Mouse (Mus musculus): ENCODE results near the gene Coq8b. TPM values are rescaled to one million over a fixed set of nuclear protein-coding genes. Genes with fewer than 3 reads are reported as not detected.
A peak's percentile ranks its signal among the peaks of the same experiment; 100 is the strongest.

Coq8b gene
- total RNA-seq, 1 experiment, result 12.8 TPM

DNA sequence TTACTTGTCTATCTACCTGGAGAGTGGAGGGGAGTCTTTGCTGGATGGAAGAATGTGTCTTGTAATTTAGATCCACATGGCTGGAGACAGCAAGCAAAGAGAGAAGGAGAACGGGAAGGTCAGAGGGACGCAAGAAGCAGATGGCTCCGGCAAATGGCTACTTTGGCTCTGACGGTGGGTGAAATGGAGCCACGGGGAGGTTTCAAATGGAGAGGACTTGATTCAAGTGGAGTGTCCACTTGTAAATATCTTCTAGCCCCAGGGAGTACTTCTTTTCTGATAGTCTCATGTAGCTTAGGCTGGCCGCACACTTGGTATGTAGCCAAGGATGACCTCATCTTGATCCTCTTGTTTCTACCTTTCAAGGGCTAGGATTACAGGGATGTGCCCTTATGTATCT lies 66.0 kb downstream of the Coq8b start:
- no peak overlapping the region for H3K9ac ChIP-seq (ENCODE audit: insufficient read depth, low read depth, low read length, poor library complexity, severe bottlenecking)
- no peak overlapping the region for H3K4me3 ChIP-seq (ENCODE audit: insufficient read depth in 1 of 2, low read depth in 1 of 2, low read length in 2 of 2, poor library complexity in 1 of 2, severe bottlenecking in 1 of 2)
- no peak for DNase-seq (ENCODE audit: low read depth, low spot score)
- H3K4me1 ChIP-seq (ENCODE audit: control insufficient read depth in 2 of 2, insufficient read depth in 2 of 2, low read length in 2 of 2, poor library complexity in 1 of 2), result peaks cover 5 to 7% of the 10 kb centered on the region in 2 experiments; a peak in 2 of 4 replicates
- H3K9me3 ChIP-seq (ENCODE audit: control insufficient read depth, insufficient read depth, low read depth, low read length), result no peaks in the 10 kb centered on the region
- no peaks in the 10 kb centered on the region for H3K36me3 ChIP-seq (ENCODE audit: control insufficient read depth, insufficient read depth, low read length, poor library complexity, severe bottlenecking)
- in situ Hi-C loops (cut with MboI; ENCODE audit: low sequenced_read_pairs in 2 of 2, unreplicated experiment in 2 of 2), result loop anchor here in 1 of 2 experiments (25.0 kb wide), 1 partner anchor 388 kb away; the partner anchor contains the start of gene Zfp607b
- H3K27ac ChIP-seq (ENCODE audit: insufficient read depth, low read depth, low read length, poor library complexity, severe bottlenecking), result no peak overlapping the region
- TF ChIP-seq ZC3H11A (IDR thresholded peaks at IDR 0.05; ENCODE audit: borderline replicate concordance, low read depth, low read length), result no peak
- no peak for TF ChIP-seq ZNF384 (IDR thresholded peaks at IDR 0.05; ENCODE audit: low read depth, low read length)
- TF ChIP-seq CHD2 (IDR thresholded peaks at IDR 0.05; ENCODE audit: low read depth, low read length), result no peak
- no peak for TF ChIP-seq HCFC1 (IDR thresholded peaks at IDR 0.05; ENCODE audit: borderline replicate concordance, insufficient read depth, low read length)
- TF ChIP-seq MAFK (IDR thresholded peaks at IDR 0.05; ENCODE audit: insufficient read depth, low read depth, low read length), result no peak

DNA sequence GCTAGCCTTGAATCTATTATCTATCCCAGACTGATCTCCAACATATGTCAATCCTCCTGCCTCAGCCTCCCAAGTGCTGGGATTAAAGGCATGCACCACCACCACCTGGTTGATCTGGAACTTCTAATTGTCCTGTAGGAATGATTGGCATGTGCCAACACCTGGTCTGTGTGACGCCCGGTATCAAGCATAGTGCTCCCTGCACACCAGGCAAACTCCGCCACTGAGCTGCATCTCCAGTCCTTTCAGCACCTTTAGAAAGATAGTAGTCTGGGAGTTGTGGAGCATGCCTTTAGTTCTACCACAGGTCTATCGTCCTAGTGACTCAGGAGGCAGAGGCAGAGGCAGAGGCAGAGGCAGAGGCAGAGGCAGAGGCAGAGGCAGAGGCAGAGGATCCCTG lies 67.5 kb downstream of the Coq8b start:
- H3K27ac ChIP-seq (ENCODE audit: insufficient read depth, low read depth, low read length, poor library complexity, severe bottlenecking), result no peak overlapping the region
- in situ Hi-C loops (cut with MboI; ENCODE audit: low sequenced_read_pairs in 2 of 2, unreplicated experiment in 2 of 2), result no loop called here
- H3K9me3 ChIP-seq (ENCODE audit: control insufficient read depth, insufficient read depth, low read depth, low read length), result no peaks in the 10 kb centered on the region
- peaks cover 4% of the 10 kb centered on the region; the same call in 1 of the 2 replicates for H3K36me3 ChIP-seq (ENCODE audit: control insufficient read depth, insufficient read depth, low read length, poor library complexity, severe bottlenecking)
- DNase-seq (ENCODE audit: low read depth, low spot score), result no peak
- H3K4me3 ChIP-seq (ENCODE audit: insufficient read depth in 1 of 2, low read depth in 1 of 2, low read length in 2 of 2, poor library complexity in 1 of 2, severe bottlenecking in 1 of 2), result no peak overlapping the region
- peaks cover 7 to 11% of the 10 kb centered on the region in 2 experiments; a peak in 3 of 4 replicates for H3K4me1 ChIP-seq (ENCODE audit: control insufficient read depth in 2 of 2, insufficient read depth in 2 of 2, low read length in 2 of 2, poor library complexity in 1 of 2)
- H3K9ac ChIP-seq (ENCODE audit: insufficient read depth, low read depth, low read length, poor library complexity, severe bottlenecking), result no peak overlapping the region
- no peak for TF ChIP-seq ZC3H11A (IDR thresholded peaks at IDR 0.05; ENCODE audit: borderline replicate concordance, low read depth, low read length)
- no peak for TF ChIP-seq CHD2 (IDR thresholded peaks at IDR 0.05; ENCODE audit: low read depth, low read length)
- TF ChIP-seq MAFK (IDR thresholded peaks at IDR 0.05; ENCODE audit: insufficient read depth, low read depth, low read length), result no peak
- TF ChIP-seq HCFC1 (IDR thresholded peaks at IDR 0.05; ENCODE audit: borderline replicate concordance, insufficient read depth, low read length), result no peak
- no peak for TF ChIP-seq ZNF384 (IDR thresholded peaks at IDR 0.05; ENCODE audit: low read depth, low read length)

DNA sequence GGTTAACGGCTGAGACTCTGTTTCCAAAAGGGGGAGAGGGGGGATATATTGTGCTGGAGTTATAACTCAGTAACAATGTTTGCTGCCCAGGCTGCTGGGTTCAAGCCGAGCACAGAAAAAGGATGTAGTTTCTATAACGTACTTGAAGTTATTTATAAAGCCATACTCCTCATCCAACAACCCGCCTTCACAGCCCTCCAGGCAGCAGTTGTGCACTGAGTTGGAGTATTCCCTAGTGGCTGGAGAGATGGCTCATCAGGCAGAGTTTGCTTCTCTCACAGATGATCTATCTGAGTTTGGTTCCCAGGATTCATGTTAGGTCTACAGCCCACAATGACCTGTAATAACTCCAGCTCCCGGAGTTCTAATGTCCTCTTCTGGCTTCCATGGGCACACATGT lies 68.0 kb downstream of the Coq8b start:
- no peak overlapping the region for H3K4me3 ChIP-seq (ENCODE audit: insufficient read depth in 1 of 2, low read depth in 1 of 2, low read length in 2 of 2, poor library complexity in 1 of 2, severe bottlenecking in 1 of 2)
- TF ChIP-seq HCFC1 (IDR thresholded peaks at IDR 0.05; ENCODE audit: borderline replicate concordance, insufficient read depth, low read length) (no peak), CHD2 (IDR thresholded peaks at IDR 0.05; ENCODE audit: low read depth, low read length) (no peak), MAFK (IDR thresholded peaks at IDR 0.05; ENCODE audit: insufficient read depth, low read depth, low read length) (no peak), ZC3H11A (IDR thresholded peaks at IDR 0.05; ENCODE audit: borderline replicate concordance, low read depth, low read length) (no peak), ZNF384 (IDR thresholded peaks at IDR 0.05; ENCODE audit: low read depth, low read length) (no peak)
- peaks cover 7 to 11% of the 10 kb centered on the region in 2 experiments; a peak in 3 of 4 replicates for H3K4me1 ChIP-seq (ENCODE audit: control insufficient read depth in 2 of 2, insufficient read depth in 2 of 2, low read length in 2 of 2, poor library complexity in 1 of 2)
- no peak overlapping the region for H3K27ac ChIP-seq (ENCODE audit: insufficient read depth, low read depth, low read length, poor library complexity, severe bottlenecking)
- no peak for DNase-seq (ENCODE audit: low read depth, low spot score)
- in situ Hi-C loops (cut with MboI; ENCODE audit: low sequenced_read_pairs in 2 of 2, unreplicated experiment in 2 of 2), result no loop called here
- peaks cover 4% of the 10 kb centered on the region; the same call in 1 of the 2 replicates for H3K36me3 ChIP-seq (ENCODE audit: control insufficient read depth, insufficient read depth, low read length, poor library complexity, severe bottlenecking)
- no peaks in the 10 kb centered on the region for H3K9me3 ChIP-seq (ENCODE audit: control insufficient read depth, insufficient read depth, low read depth, low read length)
- no peak overlapping the region for H3K9ac ChIP-seq (ENCODE audit: insufficient read depth, low read depth, low read length, poor library complexity, severe bottlenecking)

DNA sequence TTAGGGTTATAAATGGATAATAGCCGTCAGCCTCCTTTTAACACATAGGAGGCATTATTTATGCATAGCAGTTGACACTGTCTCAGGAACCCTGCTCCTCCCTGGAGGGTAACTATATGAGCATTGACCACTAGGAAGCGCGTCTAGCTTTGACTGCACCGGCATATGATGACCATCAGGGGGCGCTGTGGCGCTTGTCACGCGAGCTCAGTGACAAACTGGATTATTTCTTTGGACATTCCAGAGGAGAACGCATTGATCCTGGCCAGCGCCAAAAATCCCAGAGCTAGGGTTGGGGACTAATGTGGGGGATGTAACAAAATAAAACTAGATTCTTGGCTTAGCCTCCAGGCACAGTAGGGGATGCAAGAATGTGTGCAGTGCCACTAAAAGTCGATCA lies 69.3 kb downstream of the Coq8b start:
- H3K36me3 ChIP-seq (ENCODE audit: control insufficient read depth, insufficient read depth, low read length, poor library complexity, severe bottlenecking), result peaks cover 12% of the 10 kb centered on the region
- TF ChIP-seq ZC3H11A (IDR thresholded peaks at IDR 0.05; ENCODE audit: borderline replicate concordance, low read depth, low read length) (peak; percentile 46; the same call in 1 of the 2 replicates), ZNF384 (IDR thresholded peaks at IDR 0.05; ENCODE audit: low read depth, low read length) (no peak), HCFC1 (IDR thresholded peaks at IDR 0.05; ENCODE audit: borderline replicate concordance, insufficient read depth, low read length) (0 out of 2 replicates have a peak, but pooled peaks have one; percentile 18), CHD2 (IDR thresholded peaks at IDR 0.05; ENCODE audit: low read depth, low read length) (peak; percentile 52; the same call in 1 of the 2 replicates), MAFK (IDR thresholded peaks at IDR 0.05; ENCODE audit: insufficient read depth, low read depth, low read length) (no peak)
- peaks cover 8 to 15% of the 10 kb centered on the region in 2 experiments for H3K4me1 ChIP-seq (ENCODE audit: control insufficient read depth in 2 of 2, insufficient read depth in 2 of 2, low read length in 2 of 2, poor library complexity in 1 of 2)
- no peak for DNase-seq (ENCODE audit: low read depth, low spot score)
- in situ Hi-C loops (cut with MboI; ENCODE audit: low sequenced_read_pairs in 2 of 2, unreplicated experiment in 2 of 2), result no loop called here
- H3K27ac ChIP-seq (ENCODE audit: insufficient read depth, low read depth, low read length, poor library complexity, severe bottlenecking), result no peak overlapping the region; the same call in 1 of the 2 replicates
- peak overlapping the region; percentile 35; the same call in 1 of the 2 replicates for H3K9ac ChIP-seq (ENCODE audit: insufficient read depth, low read depth, low read length, poor library complexity, severe bottlenecking)
- no peak overlapping the region for H3K4me3 ChIP-seq (ENCODE audit: insufficient read depth in 1 of 2, low read depth in 1 of 2, low read length in 2 of 2, poor library complexity in 1 of 2, severe bottlenecking in 1 of 2)
- no peaks in the 10 kb centered on the region for H3K9me3 ChIP-seq (ENCODE audit: control insufficient read depth, insufficient read depth, low read depth, low read length)

Measured in ES-E14 (cell line).